Mouse (Mus musculus) adrenal gland, postnatal 36 days (tissue): ENCODE data around the gene Ppp1r15b. TPM values are rescaled to one million over a fixed set of nuclear protein-coding genes. Genes with fewer than 3 reads are reported as not detected.

Experiments
- DNase-seq, 2 experiments: peaks; one replicate each; pipeline ENCODE4 v3.0.0; 2021; ENCODE audit warnings: mixed read lengths in 1 of 2
- long read RNA-seq, 2 experiments: library from polyadenylated mRNA; stranded (forward); transcript quantifications; one replicate each; pipeline ENCODE4 v2.0.0; 2021; ENCODE audit warnings: borderline sequencing depth in 2 of 2
- total RNA-seq, 2 experiments: library from RNA; stranded (reverse); gene quantifications; 2 replicates each; pipeline ENCODE4 v1.2.3; 2021

Gene Ppp1r15b
- 10 to 100 TPM; 92.4 to 97.3 TPM for total RNA-seq
- long read RNA-seq, experiment 1, full-length matches to known transcripts: 12 of 29 reads
- long read RNA-seq, experiment 1, partial matches to known transcripts: 17 of 29 reads
- long read RNA-seq, experiment 1, other reads (novel, unspliced or antisense): 0 of 29 reads
- long read RNA-seq, experiment 2, full-length matches to known transcripts: 4 of 8 reads
- long read RNA-seq, experiment 2, partial matches to known transcripts: 0 of 8 reads
- long read RNA-seq, experiment 2, other reads (novel, unspliced or antisense): 4 of 8 reads

- DNase-seq: peak; percentile 99 to 100
Observed at GRCm38 (mm10) chr1:133130638-133131560, at the start of gene Ppp1r15b. Ppp1r15b (plus strand) TSS chr1:133131143.

GRCm38 (mm10) chr1:133083003-133083546, 47.9 kb upstream of the Ppp1r15b start:
- DNase-seq: no peak

- no peak for DNase-seq
Observed at GRCm38 (mm10) chr1:133083942-133084625, 46.9 kb upstream of the Ppp1r15b start.

- DNase-seq: no peak
Observed at GRCm38 (mm10) chr1:133084708-133085416, 46.1 kb upstream of the Ppp1r15b start.

GRCm38 (mm10) chr1:133085417-133085742, 45.6 kb upstream of the Ppp1r15b start:
- DNase-seq: no peak

- DNase-seq: no peak
Observed at GRCm38 (mm10) chr1:133086804-133087203, 44.1 kb upstream of the Ppp1r15b start.

GRCm38 (mm10) chr1:133087206-133087905, 43.6 kb upstream of the Ppp1r15b start:
- peak; percentile 61 to 72 for DNase-seq

GRCm38 (mm10) chr1:133088196-133088595, 42.7 kb upstream of the Ppp1r15b start:
- DNase-seq: no peak

- DNase-seq: no peak
Observed at GRCm38 (mm10) chr1:133089415-133089814, 41.5 kb upstream of the Ppp1r15b start.

GRCm38 (mm10) chr1:133090641-133091040, 40.3 kb upstream of the Ppp1r15b start:
- no peak for DNase-seq

- no peak for DNase-seq
Observed at GRCm38 (mm10) chr1:133091483-133091882, 39.5 kb upstream of the Ppp1r15b start.

GRCm38 (mm10) chr1:133093719-133094118, 37.2 kb upstream of the Ppp1r15b start:
- no peak for DNase-seq

GRCm38 (mm10) chr1:133100980-133101798, 29.8 kb upstream of the Ppp1r15b start:
- peak; percentile 79 to 86 for DNase-seq

- DNase-seq: no peak
Observed at GRCm38 (mm10) chr1:133102108-133102507, 28.8 kb upstream of the Ppp1r15b start.

- DNase-seq: no peak
Observed at GRCm38 (mm10) chr1:133103315-133103714, 27.6 kb upstream of the Ppp1r15b start.

GRCm38 (mm10) chr1:133103871-133104270, 27.1 kb upstream of the Ppp1r15b start:
- DNase-seq: no peak

- DNase-seq: no peak
Observed at GRCm38 (mm10) chr1:133116108-133116507, 14.8 kb upstream of the Ppp1r15b start.

- no peak for DNase-seq
Observed at GRCm38 (mm10) chr1:133118127-133118526, 12.8 kb upstream of the Ppp1r15b start.

GRCm38 (mm10) chr1:133118844-133119243, 12.1 kb upstream of the Ppp1r15b start:
- DNase-seq: no peak
